Mouse (Mus musculus): ENCODE measurements at regions not wholly inside any gene's neighbourhood (a gene's known extent, or its start where the extent isn't known, plus 50 kb on each side); places are given as distances from the start of the nearest gene placed in this dataset.
"Not testable (repeated sequence)": the region's sequence is repeated elsewhere in the genome, so short reads cannot be mapped to it uniquely, and the experiment has no call there.

DNA sequence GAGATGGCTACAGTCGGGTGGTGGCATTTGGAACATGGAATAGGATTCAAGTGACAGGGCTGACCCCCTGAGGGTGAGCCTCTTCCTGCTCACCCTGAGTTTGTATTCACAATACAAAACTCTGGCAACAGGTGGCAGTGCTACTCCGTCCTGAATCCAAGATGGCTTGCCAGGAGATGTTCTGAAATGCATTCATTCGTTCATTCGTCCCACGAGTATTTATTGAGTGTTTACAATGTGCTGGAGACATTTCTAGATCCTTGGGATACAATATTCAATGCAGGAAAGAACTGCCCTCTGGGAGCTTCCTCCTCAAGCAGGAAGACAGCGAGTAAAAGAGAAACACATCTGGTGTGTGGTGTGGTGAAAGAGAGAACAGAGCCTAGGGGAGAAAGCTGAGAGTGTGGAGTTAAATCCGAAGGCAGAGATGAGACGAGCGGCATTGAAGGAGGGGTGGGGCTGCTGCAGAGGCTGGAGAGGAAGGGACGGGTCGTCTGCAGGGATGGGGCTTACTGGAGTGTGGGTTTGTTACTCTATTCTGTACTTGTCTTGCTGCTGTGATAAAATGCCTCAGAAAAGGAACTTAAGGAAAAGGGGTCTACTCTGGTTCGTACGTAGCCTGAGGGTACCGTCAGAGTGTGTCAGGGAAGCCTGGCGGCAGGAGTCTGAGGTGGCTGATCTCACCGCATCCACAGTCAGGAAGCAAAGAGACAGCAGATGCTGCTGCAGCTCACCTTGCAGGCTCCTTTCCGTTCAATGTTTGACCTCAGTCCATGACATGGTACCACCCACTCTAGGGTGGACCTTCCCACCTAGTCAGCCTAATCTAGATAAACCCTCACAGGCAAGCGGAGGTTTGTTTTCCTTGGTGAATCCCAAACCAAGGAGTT is 125.9 kb upstream of the Haao start:
- peaks cover 16% of the 10 kb centered on the region for H3K4me1 ChIP-seq (ENCODE audit: control insufficient read depth, insufficient read depth, insufficient read length, low read length)
- H3K27me3 ChIP-seq (ENCODE audit: control insufficient read depth, insufficient read depth, low read length): no peaks in the 10 kb centered on the region
- peak; percentile 38; the same call in 1 of the 2 replicates for TF ChIP-seq CTCF (IDR thresholded peaks at IDR 0.05; ENCODE audit: extremely low read depth, insufficient read length, insufficient replicate concordance, low read depth, low read length)
- no peak for TF ChIP-seq POLR2A (IDR thresholded peaks at IDR 0.05; ENCODE audit: low read depth, low read length)
- H3K4me3 ChIP-seq (ENCODE audit: low read depth, low read length): peak overlapping the region; percentile 27; the same call in 1 of the 2 replicates
- H3K27ac ChIP-seq (ENCODE audit: insufficient read depth, low read depth, low read length): peak overlapping the region; percentile 0; the same call in 1 of the 2 replicates
- 26% methylated on average over 18 of the region's 18 CpGs for WGBS
- H3K36me3 ChIP-seq (ENCODE audit: control insufficient read depth, insufficient read depth, low read length): no peaks in the 10 kb centered on the region

DNA sequence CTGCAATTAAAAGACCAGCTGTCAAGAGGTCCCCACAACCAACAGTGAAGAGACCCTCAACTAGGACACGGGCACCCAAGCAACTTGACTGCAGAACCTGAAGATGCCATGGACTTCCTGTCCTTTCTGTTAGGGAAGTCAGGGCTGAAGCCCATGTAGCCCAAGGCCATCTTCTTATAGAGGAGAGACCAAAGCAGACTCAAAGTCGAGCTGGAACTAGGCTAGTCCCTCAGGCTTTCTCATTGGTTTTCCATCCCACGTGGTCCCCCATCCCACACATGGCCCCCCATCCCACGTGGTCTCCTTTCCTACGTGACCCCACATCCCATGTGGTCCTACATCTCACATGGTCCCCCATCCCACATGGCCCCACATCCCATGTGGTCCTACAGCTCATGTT is 125.1 kb upstream of the Haao start:
- no peaks in the 10 kb centered on the region for H3K36me3 ChIP-seq (ENCODE audit: control insufficient read depth, insufficient read depth, low read length)
- no peak for TF ChIP-seq POLR2A (IDR thresholded peaks at IDR 0.05; ENCODE audit: low read depth, low read length)
- no peak for TF ChIP-seq CTCF (IDR thresholded peaks at IDR 0.05; ENCODE audit: extremely low read depth, insufficient read length, insufficient replicate concordance, low read depth, low read length)
- H3K4me1 ChIP-seq (ENCODE audit: control insufficient read depth, insufficient read depth, insufficient read length, low read length): peaks cover 16% of the 10 kb centered on the region
- H3K27ac ChIP-seq (ENCODE audit: insufficient read depth, low read depth, low read length): no peak overlapping the region
- whole genome bisulfite sequencing: 89% methylated on average over 5 of the region's 5 CpGs
- no peaks in the 10 kb centered on the region for H3K27me3 ChIP-seq (ENCODE audit: control insufficient read depth, insufficient read depth, low read length)
- H3K4me3 ChIP-seq (ENCODE audit: low read depth, low read length): no peak overlapping the region

DNA sequence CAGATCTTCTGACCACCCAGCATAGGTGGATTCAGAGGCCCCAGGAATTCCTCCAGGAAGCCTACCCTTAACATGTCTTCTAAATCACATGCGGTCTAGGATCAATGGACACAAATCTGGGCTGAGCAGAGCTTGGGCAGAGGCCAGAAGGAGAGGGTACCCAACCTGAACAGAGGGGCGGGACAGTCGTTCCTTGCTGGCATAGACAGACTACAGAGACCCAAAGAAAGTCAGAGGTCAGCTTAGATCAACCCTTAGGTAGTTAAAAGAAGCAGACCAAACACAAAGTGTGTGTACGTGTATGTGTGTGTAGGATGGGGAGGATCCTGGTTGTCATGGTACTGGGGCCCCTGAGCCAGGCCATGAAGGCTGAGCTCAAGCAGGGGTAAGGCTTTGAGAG is 124.7 kb upstream of the Haao start:
- no peak overlapping the region for H3K27ac ChIP-seq (ENCODE audit: insufficient read depth, low read depth, low read length)
- TF ChIP-seq CTCF (IDR thresholded peaks at IDR 0.05; ENCODE audit: extremely low read depth, insufficient read length, insufficient replicate concordance, low read depth, low read length) (no peak), POLR2A (IDR thresholded peaks at IDR 0.05; ENCODE audit: low read depth, low read length) (no peak)
- 60% methylated on average over 4 of the region's 4 CpGs for WGBS
- peaks cover 16% of the 10 kb centered on the region for H3K4me1 ChIP-seq (ENCODE audit: control insufficient read depth, insufficient read depth, insufficient read length, low read length)
- H3K27me3 ChIP-seq (ENCODE audit: control insufficient read depth, insufficient read depth, low read length): no peaks in the 10 kb centered on the region
- H3K36me3 ChIP-seq (ENCODE audit: control insufficient read depth, insufficient read depth, low read length): no peaks in the 10 kb centered on the region
- no peak overlapping the region for H3K4me3 ChIP-seq (ENCODE audit: low read depth, low read length)

DNA sequence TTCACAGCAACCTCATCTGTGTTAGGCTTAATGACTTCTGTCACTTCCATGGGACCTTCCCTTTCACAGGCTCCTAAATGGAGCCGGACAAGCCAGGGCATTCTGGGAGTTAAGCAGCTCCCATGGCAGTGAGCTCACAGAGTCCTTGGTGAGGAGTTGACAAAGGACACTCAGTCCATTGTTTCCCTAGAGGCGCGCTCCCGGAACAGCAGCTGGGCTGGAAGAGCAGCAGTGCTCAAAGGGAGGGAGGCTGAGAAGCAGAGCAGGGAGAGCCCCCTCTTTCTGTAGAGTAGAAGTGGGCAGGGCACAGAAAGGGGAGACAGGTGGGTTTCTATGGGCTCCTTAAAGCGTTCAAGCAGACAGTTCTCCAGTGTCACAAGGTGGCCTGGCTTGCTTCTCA is 124.3 kb upstream of the Haao start:
- no peak overlapping the region for H3K27ac ChIP-seq (ENCODE audit: insufficient read depth, low read depth, low read length)
- WGBS: 26% methylated on average over 5 of the region's 5 CpGs
- no peaks in the 10 kb centered on the region for H3K27me3 ChIP-seq (ENCODE audit: control insufficient read depth, insufficient read depth, low read length)
- no peak overlapping the region for H3K4me3 ChIP-seq (ENCODE audit: low read depth, low read length)
- TF ChIP-seq POLR2A (IDR thresholded peaks at IDR 0.05; ENCODE audit: low read depth, low read length): no peak
- TF ChIP-seq CTCF (IDR thresholded peaks at IDR 0.05; ENCODE audit: extremely low read depth, insufficient read length, insufficient replicate concordance, low read depth, low read length): peak; percentile 24; the same call in 1 of the 2 replicates
- no peaks in the 10 kb centered on the region for H3K36me3 ChIP-seq (ENCODE audit: control insufficient read depth, insufficient read depth, low read length)
- H3K4me1 ChIP-seq (ENCODE audit: control insufficient read depth, insufficient read depth, insufficient read length, low read length): peaks cover 16% of the 10 kb centered on the region

DNA sequence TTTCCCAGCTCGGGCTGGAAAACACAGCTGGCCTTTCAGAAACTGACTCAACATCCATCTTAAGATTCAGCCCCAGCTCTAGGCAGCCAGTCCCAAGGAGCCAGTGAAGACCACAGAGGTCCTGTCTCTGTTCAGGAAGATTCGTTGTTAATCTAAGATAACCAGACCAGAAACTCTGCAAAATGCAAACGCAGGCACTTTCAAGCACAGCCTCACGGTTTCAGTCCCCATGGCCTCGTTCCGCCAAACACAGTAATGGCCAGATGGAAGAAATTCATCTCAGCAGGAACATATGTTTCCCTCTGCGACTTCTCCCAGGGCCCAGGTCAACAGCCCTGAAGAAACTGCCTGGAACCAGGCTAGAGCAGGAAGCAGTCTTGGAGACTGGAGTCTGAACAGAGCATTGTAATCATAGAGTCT is 121.7 kb upstream of the Haao start:
- Histone ChIP-seq H3K27ac (ENCODE audit: insufficient read depth, low read depth, low read length) (peak overlapping the region; percentile 72), H3K27me3 (ENCODE audit: control insufficient read depth, insufficient read depth, low read length) (no peaks in the 10 kb centered on the region), H3K36me3 (ENCODE audit: control insufficient read depth, insufficient read depth, low read length) (no peaks in the 10 kb centered on the region), H3K4me3 (ENCODE audit: low read depth, low read length) (no peak overlapping the region), H3K4me1 (ENCODE audit: control insufficient read depth, insufficient read depth, insufficient read length, low read length) (peaks cover 16% of the 10 kb centered on the region)
- TF ChIP-seq POLR2A (IDR thresholded peaks at IDR 0.05; ENCODE audit: low read depth, low read length) (no peak), CTCF (IDR thresholded peaks at IDR 0.05; ENCODE audit: extremely low read depth, insufficient read length, insufficient replicate concordance, low read depth, low read length) (no peak)
- 21% methylated on average over 7 of the region's 7 CpGs for WGBS

DNA sequence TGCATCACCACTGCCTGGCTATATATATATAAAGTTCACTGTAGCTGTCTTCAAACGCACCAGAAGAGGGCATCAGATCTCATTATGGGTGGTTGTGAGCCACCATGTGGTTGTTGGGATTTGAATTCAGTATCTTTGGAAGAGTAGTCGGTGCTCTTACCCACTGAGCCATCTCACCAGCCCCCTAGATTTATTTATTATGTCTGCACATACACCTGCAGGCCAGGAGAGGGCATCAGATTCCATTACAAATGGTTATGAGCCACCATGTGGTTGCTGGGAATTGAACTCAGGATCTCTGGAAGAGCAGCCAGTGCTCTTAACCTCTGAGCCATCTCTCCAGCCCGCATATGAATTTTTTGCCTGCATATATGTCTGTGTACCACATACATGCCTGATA is 120.4 kb upstream of the Haao start:
- not testable (repeated sequence) for H3K4me3 ChIP-seq (ENCODE audit: low read depth, low read length); H3K27me3 ChIP-seq (ENCODE audit: control insufficient read depth, insufficient read depth, low read length); H3K36me3 ChIP-seq (ENCODE audit: control insufficient read depth, insufficient read depth, low read length); H3K27ac ChIP-seq (ENCODE audit: insufficient read depth, low read depth, low read length)
- H3K4me1 ChIP-seq (ENCODE audit: control insufficient read depth, insufficient read depth, insufficient read length, low read length): peaks cover 11% of the 10 kb centered on the region
- 90% methylated on average over 3 of the region's 3 CpGs for WGBS

DNA sequence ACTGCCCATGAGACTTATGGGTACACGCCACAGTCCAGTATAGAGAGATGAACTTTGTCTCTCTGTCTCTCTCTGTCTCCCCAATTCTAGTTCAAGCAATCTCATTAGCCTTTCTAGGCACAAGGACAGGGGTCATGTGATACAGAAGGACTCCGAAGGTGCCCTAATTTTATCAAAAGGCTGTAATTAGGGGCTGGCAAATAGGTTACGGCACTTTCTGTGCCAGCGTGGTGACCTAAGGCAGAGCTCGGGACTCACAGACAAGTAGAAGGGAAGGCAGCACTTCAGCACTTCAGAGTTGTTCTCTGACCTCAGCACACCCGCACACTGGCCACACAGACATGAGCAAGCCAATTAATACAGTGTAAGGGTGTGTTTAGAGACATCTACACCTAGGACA is 119.2 kb upstream of the Haao start:
- no peaks in the 10 kb centered on the region for H3K36me3 ChIP-seq (ENCODE audit: control insufficient read depth, insufficient read depth, low read length)
- no peaks in the 10 kb centered on the region for H3K27me3 ChIP-seq (ENCODE audit: control insufficient read depth, insufficient read depth, low read length)
- peaks cover 11% of the 10 kb centered on the region for H3K4me1 ChIP-seq (ENCODE audit: control insufficient read depth, insufficient read depth, insufficient read length, low read length)
- 57% methylated on average over 6 of the region's 6 CpGs for WGBS
- TF ChIP-seq CTCF (IDR thresholded peaks at IDR 0.05; ENCODE audit: extremely low read depth, insufficient read length, insufficient replicate concordance, low read depth, low read length) (no peak), POLR2A (IDR thresholded peaks at IDR 0.05; ENCODE audit: low read depth, low read length) (no peak)
- no peak overlapping the region for H3K27ac ChIP-seq (ENCODE audit: insufficient read depth, low read depth, low read length)
- H3K4me3 ChIP-seq (ENCODE audit: low read depth, low read length): no peak overlapping the region

All from small intestine, adult 2 months (tissue).